ENCODE assay signal across 23 mouse cellular contexts in genomic region chr11:67756287-67756686, GRCm38 (mm10). TPM values are rescaled to one million over a fixed set of nuclear protein-coding genes. Genes with fewer than 3 reads are reported as not detected.
"Had no signal": no experiment of that assay in that cellular context is flagged by ENCODE, and none has a peak within 500 bp of the region (broad histone marks: within the 10 kb centered on the region; RNA-seq: fewer than 3 reads in every experiment).

No protein-coding gene starts in this region.

- H3K27ac ChIP-seq: midbrain, embryonic 10.5 days; midbrain, embryonic 12.5 days; neural tube, embryonic 13.5 days; neural tube, embryonic 15.5 days; stomach, embryonic 15.5 days; stomach, postnatal 0 days had no signal

- H3K4me3 ChIP-seq: midbrain, embryonic 10.5 days; midbrain, embryonic 12.5 days; myocyte; neural tube, embryonic 13.5 days; neural tube, embryonic 15.5 days; stomach, embryonic 15.5 days had no signal

- ATAC-seq: midbrain, embryonic 16.5 days had no signal

- DNase-seq: lung, adult 18-20 months; lung, embryonic 14.5 days; lung, postnatal 10 days; lung, postnatal 4 days; midbrain, embryonic 14.5 days; retina, postnatal 1 day; right cerebral cortex, adult 18-20 months; right cerebral cortex, postnatal 25 days; thymus, adult 18-20 months; thymus, postnatal 14 days; thymus, postnatal 36 days had no signal

- H3K4me1 ChIP-seq: midbrain, embryonic 10.5 days; midbrain, embryonic 12.5 days; neural tube, embryonic 13.5 days; neural tube, embryonic 15.5 days; stomach, embryonic 15.5 days had no signal

RNA-seq across cellular contexts. Expression of gene Glp2r, which starts 14.7 kb away (rescaled TPM):
- polyA plus RNA-seq: midbrain, embryonic 10.5 days; midbrain, embryonic 12.5 days; myocyte; neural tube, embryonic 11.5 days; neural tube, embryonic 15.5 days had no signal

RNA-seq across cellular contexts. Expression of gene Gsg1l2, which starts 18.1 kb away (rescaled TPM):
- polyA plus RNA-seq: lung, embryonic 14.5 days; lung, embryonic 16.5 days; midbrain, embryonic 10.5 days; midbrain, embryonic 12.5 days; midbrain, embryonic 14.5 days; midbrain, embryonic 16.5 days; myocyte; neural tube, embryonic 11.5 days; neural tube, embryonic 13.5 days; neural tube, embryonic 15.5 days; spleen, adult 2 months; stomach, embryonic 15.5 days; stomach, postnatal 0 days; thymus, postnatal 0 days had no signal

RNA-seq across cellular contexts. Expression of gene Dhrs7c, which starts 41.7 kb away (rescaled TPM):
- polyA plus RNA-seq: lung, embryonic 14.5 days; midbrain, embryonic 10.5 days; midbrain, embryonic 12.5 days; midbrain, embryonic 14.5 days; midbrain, embryonic 16.5 days; neural tube, embryonic 13.5 days; spleen, adult 2 months; stomach, postnatal 0 days had no signal
